In genomic region chr17:66960986-66961385, GRCm38 (mm10) we compare ENCODE assay signal across 17 mouse cellular contexts.
DNase-seq lines count a peak whose midpoint lies in the region; ATAC-seq and TF ChIP-seq lines count a peak whose summit lies in the region.
"Had no signal": no experiment of that assay in that cellular context is flagged by ENCODE, and none has a peak within 500 bp of the region (broad histone marks: within the 10 kb centered on the region; RNA-seq: fewer than 3 reads in every experiment).

No protein-coding gene starts in this region.

- no peak overlapping the region for H3K27ac ChIP-seq in cerebellum, adult 2 months (ENCODE audit: insufficient read depth, low read length)
- H3K27ac ChIP-seq in hindbrain, embryonic 16.5 days (ENCODE audit: low read depth, low read length), result no peak overlapping the region
- H3K27ac ChIP-seq in hindbrain, embryonic 12.5 days, result no peak overlapping the region
- H3K27ac ChIP-seq: heart, adult 2 months; hindbrain, embryonic 15.5 days; midbrain, embryonic 10.5 days had no signal

- TF ChIP-seq POLR2A in cerebellum, adult 2 months (IDR thresholded peaks at IDR 0.05; ENCODE audit: borderline replicate concordance, insufficient read depth, low read length), result no peak

- no peaks in the 10 kb centered on the region for H3K4me1 ChIP-seq in cerebellum, adult 2 months (ENCODE audit: control insufficient read depth, insufficient read depth, low read length)
- no peaks in the 10 kb centered on the region for H3K4me1 ChIP-seq in hindbrain, embryonic 16.5 days (ENCODE audit: control insufficient read depth, insufficient read depth, low read depth, low read length)
- H3K4me1 ChIP-seq in hindbrain, embryonic 12.5 days, result no peaks in the 10 kb centered on the region
- H3K4me1 ChIP-seq: hindbrain, embryonic 15.5 days had no signal

- WGBS in cerebellum, adult 2 months, result 13% methylated on average over 5 of the region's 5 CpGs
- 54% methylated on average over 5 of the region's 5 CpGs for WGBS in hindbrain, embryonic 16.5 days
- WGBS in hindbrain, embryonic 12.5 days, result 54% methylated on average over 5 of the region's 5 CpGs

- H3K4me3 ChIP-seq in cerebellum, adult 2 months (replicated peaks; ENCODE audit: insufficient read depth, low read depth, low read length), result no peak overlapping the region
- H3K4me3 ChIP-seq in hindbrain, embryonic 16.5 days (ENCODE audit: low read length), result no peak overlapping the region
- no peak overlapping the region for H3K4me3 ChIP-seq in hindbrain, embryonic 12.5 days
- H3K4me3 ChIP-seq: heart, adult 2 months; hindbrain, embryonic 15.5 days; midbrain, embryonic 10.5 days had no signal

- no peak overlapping the region for H3K4me2 ChIP-seq in hindbrain, embryonic 16.5 days (ENCODE audit: low read length)
- H3K4me2 ChIP-seq in hindbrain, embryonic 12.5 days (replicated peaks), result no peak overlapping the region
- H3K4me2 ChIP-seq: hindbrain, embryonic 15.5 days had no signal

- no peaks in the 10 kb centered on the region for H3K9me3 ChIP-seq in hindbrain, embryonic 16.5 days (ENCODE audit: control insufficient read depth, low read length)
- H3K9me3 ChIP-seq in hindbrain, embryonic 12.5 days (replicated peaks), result no peaks in the 10 kb centered on the region
- H3K9me3 ChIP-seq: hindbrain, embryonic 15.5 days; midbrain, embryonic 10.5 days had no signal

- DNase-seq in cerebellum, adult 2 months, result peak; percentile 11 to 33
- no peak for DNase-seq in cerebellum, adult 9-10 months
- peak; percentile 30 for DNase-seq in 3134 (ENCODE audit: extremely low read depth, insufficient read length, low spot score)
- peak; percentile 57 to 66 for DNase-seq in adrenal gland, postnatal 36 days
- DNase-seq in layer of hippocampus, adult 9-11 months, result no peak
- DNase-seq in right cerebral cortex, postnatal 14 days, result no peak
- DNase-seq: cerebellum, adult 11-12 months; kidney, postnatal 25 days; thymus, adult 2 months had no signal

- ATAC-seq in hindbrain, embryonic 16.5 days, result 0 out of 2 replicates have a peak, but pooled peaks have one; percentile 30
- no peak for ATAC-seq in hindbrain, embryonic 12.5 days (ENCODE audit: low FRiP score)
- ATAC-seq: activated CD4-positive, CD25-positive, alpha-beta regulatory T cell, adult 4 months; lung, postnatal 0 days had no signal

- TF ChIP-seq CTCF in cerebellum, adult 2 months (IDR thresholded peaks at IDR 0.05; ENCODE audit: borderline replicate concordance, insufficient read depth, low read depth, low read length), result no peak

- H3K27me3 ChIP-seq in cerebellum, adult 2 months (ENCODE audit: control insufficient read depth, insufficient read depth, low read length), result no peaks in the 10 kb centered on the region
- H3K27me3 ChIP-seq in hindbrain, embryonic 16.5 days (replicated peaks; ENCODE audit: control insufficient read depth, insufficient read depth, low read length), result no peaks in the 10 kb centered on the region
- H3K27me3 ChIP-seq in hindbrain, embryonic 12.5 days, result no peaks in the 10 kb centered on the region
- H3K27me3 ChIP-seq: hindbrain, embryonic 15.5 days had no signal

- H3K9ac ChIP-seq in hindbrain, embryonic 16.5 days (ENCODE audit: low read depth, low read length), result no peak overlapping the region
- H3K9ac ChIP-seq in hindbrain, embryonic 12.5 days, result no peak overlapping the region
- H3K9ac ChIP-seq: hindbrain, embryonic 15.5 days had no signal

- H3K36me3 ChIP-seq in hindbrain, embryonic 16.5 days (ENCODE audit: control insufficient read depth, insufficient read depth, low read length), result no peaks in the 10 kb centered on the region
- H3K36me3 ChIP-seq in hindbrain, embryonic 12.5 days, result no peaks in the 10 kb centered on the region
- H3K36me3 ChIP-seq: G1E; hindbrain, embryonic 15.5 days; midbrain, embryonic 10.5 days had no signal

Comparison
In these comparisons a context has a peak if more than half of its experiments do, and no peak if none do; other contexts are left out.
1. DNase-seq: peak in cerebellum, adult 2 months (2 of 2), 3134 (single experiment) and adrenal gland, postnatal 36 days (2 of 2); none in cerebellum, adult 9-10 months (single experiment), layer of hippocampus, adult 9-11 months (single experiment) and right cerebral cortex, postnatal 14 days (single experiment).